Mouse (Mus musculus): ENCODE results near the gene Yju2. TPM values are rescaled to one million over a fixed set of nuclear protein-coding genes. Genes with fewer than 3 reads are reported as not detected.

Yju2 gene
- polyA plus RNA-seq, 1 experiment from 2014 or later = 26.0 TPM

DNA sequence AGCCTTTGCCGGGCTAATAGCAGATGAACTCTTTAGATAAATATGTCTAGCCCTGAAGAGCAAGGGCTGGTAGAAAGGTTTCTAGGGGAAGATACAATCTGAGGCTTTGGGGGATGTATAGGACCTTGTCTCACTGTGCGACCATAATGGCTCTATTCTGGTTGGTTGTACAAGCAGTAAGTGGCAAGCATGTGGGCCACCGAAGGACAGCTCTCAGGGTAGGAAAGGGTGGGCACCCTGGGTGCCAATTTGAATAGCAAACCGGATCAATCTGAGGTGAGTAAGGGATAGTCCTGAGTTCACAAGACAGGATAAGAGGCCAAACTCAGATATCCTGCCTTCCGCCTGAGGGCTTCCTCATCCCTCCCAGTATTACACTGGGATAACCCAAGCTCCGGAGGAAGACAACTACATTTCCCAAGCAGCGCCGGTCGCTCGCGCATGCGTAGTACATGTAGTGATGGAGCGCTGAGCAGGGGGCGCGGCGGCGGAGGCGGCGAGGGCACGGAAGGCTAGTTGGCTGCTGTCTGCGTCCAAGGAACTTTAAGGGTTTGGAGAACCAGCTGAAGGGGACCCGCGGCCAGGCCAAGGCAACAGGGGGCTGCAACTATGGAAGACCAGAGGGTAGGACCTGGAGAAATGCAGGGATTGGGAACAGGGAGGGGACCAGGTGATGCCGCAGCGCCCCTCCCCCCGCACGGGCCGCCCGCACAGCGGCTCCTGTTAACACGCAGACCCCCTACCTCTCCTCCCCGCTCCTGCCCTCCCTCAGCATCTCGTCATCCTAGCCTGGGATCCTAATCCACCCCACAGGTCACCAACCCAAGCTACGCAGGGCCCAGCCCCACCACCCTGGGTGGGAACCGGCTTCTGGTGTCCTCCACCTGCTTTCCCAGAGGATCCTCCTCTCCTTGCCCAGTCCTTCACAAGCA, 27.4 kb downstream of the Yju2 start, which contains the start of gene Fsd1:
TSS of gene Fsd1 (plus strand) at position 480 of the 932 bp plus-strand sequence.
- 7% methylated on average over 35 of the region's 35 CpGs for WGBS
- Histone ChIP-seq H3K4me2 (replicated peaks) (peak within 1 kb of the TSS; percentile 87), H3K9me3 (replicated peaks) (no peaks in the 10 kb centered on the region), H3K36me3 (no peaks in the 10 kb centered on the region), H3K9ac (peak within 1 kb of the TSS; percentile 16), H3K27me3 (no peaks in the 10 kb centered on the region), H3K27ac (replicated peaks) (no peak within 1 kb of the TSS), H3K4me1 (peaks cover 12% of the 10 kb centered on the region), H3K4me3 (replicated peaks) (peak within 1 kb of the TSS; percentile 53)
- peak; percentile 15; the same call in 1 of the 2 replicates for ATAC-seq (ENCODE audit: insufficient number of reproducible peaks, low FRiP score, low TSS enrichment, low read depth)

DNA sequence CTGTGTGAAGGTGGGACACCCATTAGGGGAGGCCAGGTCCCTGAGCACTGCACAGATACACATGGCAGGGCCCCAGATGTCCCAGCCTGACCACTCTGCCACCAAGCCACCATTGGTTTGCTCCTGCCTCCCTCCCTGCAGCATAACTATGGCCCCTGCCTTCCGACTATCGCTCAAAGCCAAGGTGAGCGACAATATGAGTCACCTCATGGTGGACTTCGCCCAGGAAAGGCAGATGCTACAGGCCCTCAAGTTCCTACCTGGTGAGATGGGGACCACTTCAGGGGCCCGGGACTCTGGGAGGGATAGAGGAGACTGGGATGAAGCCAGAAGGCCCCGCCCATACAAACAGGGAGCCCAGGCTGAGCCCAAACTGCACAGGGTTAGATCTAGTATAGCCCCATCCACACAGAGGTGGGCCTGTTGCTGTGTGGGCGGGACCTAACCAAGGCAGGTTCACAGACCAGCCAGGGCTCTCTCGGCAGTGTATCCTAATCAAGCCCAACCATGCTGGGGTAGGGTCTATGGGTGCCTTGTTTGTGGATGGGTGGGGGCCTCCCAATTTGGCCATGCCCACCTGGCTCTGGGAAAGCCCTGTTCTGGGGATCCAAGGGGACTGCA, 31.5 kb downstream of the Yju2 start:
- Histone ChIP-seq H3K9me3 (replicated peaks) (no peaks in the 10 kb centered on the region), H3K27me3 (no peaks in the 10 kb centered on the region), H3K4me1 (peaks cover 12% of the 10 kb centered on the region), H3K9ac (no peak overlapping the region), H3K4me2 (replicated peaks) (no peak overlapping the region), H3K4me3 (replicated peaks) (no peak overlapping the region), H3K36me3 (no peaks in the 10 kb centered on the region), H3K27ac (replicated peaks) (no peak overlapping the region)
- ATAC-seq (ENCODE audit: insufficient number of reproducible peaks, low FRiP score, low TSS enrichment, low read depth) = no peak
- 87% methylated on average over 8 of the region's 8 CpGs for WGBS

DNA sequence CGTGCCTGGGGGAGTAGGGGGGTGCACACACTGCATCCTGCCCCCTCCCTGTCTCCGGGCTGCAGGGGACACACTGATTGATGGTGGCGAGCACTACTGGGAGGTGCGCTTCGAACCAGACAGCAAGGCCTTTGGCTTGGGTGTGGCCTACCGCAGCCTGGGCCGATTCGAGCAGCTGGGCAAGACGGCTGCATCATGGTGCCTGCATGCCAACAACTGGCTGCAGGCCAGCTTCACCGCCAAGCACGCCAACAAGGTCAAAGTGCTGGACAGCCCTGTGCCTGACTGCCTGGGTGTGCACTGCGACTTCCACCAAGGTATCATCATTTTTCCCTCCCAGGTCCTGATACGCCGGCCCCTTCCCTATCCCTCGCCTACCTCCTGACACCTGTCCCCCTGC, 37.1 kb downstream of the Yju2 start:
- no peak overlapping the region for H3K4me2 ChIP-seq (replicated peaks)
- ATAC-seq (ENCODE audit: insufficient number of reproducible peaks, low FRiP score, low TSS enrichment, low read depth) = no peak
- 80% methylated on average over 15 of the region's 15 CpGs for WGBS
- H3K4me3 ChIP-seq (replicated peaks) = no peak overlapping the region
- peaks cover 6% of the 10 kb centered on the region; the same call in 1 of the 2 replicates for H3K4me1 ChIP-seq
- no peak overlapping the region for H3K9ac ChIP-seq
- H3K9me3 ChIP-seq (replicated peaks) = no peaks in the 10 kb centered on the region
- peaks cover 10% of the 10 kb centered on the region for H3K27me3 ChIP-seq
- no peak overlapping the region for H3K27ac ChIP-seq (replicated peaks)
- H3K36me3 ChIP-seq = peaks cover 11% of the 10 kb centered on the region; the same call in 1 of the 2 replicates

DNA sequence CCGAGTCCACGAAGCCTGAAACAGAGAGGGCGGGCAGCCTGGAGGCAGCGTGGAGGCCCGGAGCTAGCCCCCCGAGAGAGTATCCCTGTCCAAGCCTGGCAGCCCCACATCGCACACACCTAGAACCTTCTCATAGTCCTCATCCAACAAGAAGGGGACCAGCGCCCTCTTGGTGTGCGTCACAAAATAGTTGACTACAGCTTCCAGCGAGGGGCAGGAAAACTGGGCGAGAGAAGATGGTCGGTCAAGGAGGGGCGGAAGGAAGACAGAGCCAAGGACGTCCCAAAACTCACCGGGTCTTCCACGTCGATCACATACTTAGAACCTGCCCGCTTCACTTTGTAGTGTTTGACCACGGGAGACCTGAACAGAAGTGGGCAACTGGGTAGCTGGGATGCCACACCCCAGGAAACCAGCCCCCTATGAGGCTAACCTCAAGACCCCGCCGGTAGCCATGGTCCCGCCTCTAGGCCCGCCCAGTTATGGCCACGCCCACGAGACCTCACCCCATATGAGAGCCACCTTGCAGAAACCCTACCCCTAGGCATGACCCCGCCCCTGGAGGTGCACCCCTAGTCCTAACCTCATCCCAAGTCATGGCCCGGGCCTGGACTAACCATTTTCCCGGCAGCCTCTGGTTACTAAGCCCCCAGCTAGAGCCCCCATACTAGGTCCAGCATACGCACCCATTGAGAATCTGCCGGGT, 41.0 kb downstream of the Yju2 start:
- H3K27me3 ChIP-seq = peaks cover 10% of the 10 kb centered on the region
- WGBS = 6% methylated on average over 30 of the region's 30 CpGs
- peaks cover 6% of the 10 kb centered on the region; the same call in 1 of the 2 replicates for H3K4me1 ChIP-seq
- H3K9me3 ChIP-seq (replicated peaks) = no peaks in the 10 kb centered on the region
- H3K4me3 ChIP-seq (replicated peaks) = peak overlapping the region; percentile 2
- H3K27ac ChIP-seq (replicated peaks) = no peak overlapping the region
- no peak for ATAC-seq (ENCODE audit: insufficient number of reproducible peaks, low FRiP score, low TSS enrichment, low read depth)
- H3K36me3 ChIP-seq = peaks cover 11% of the 10 kb centered on the region; the same call in 1 of the 2 replicates
- peak overlapping the region; percentile 28 for H3K4me2 ChIP-seq (replicated peaks)
- no peak overlapping the region for H3K9ac ChIP-seq

DNA sequence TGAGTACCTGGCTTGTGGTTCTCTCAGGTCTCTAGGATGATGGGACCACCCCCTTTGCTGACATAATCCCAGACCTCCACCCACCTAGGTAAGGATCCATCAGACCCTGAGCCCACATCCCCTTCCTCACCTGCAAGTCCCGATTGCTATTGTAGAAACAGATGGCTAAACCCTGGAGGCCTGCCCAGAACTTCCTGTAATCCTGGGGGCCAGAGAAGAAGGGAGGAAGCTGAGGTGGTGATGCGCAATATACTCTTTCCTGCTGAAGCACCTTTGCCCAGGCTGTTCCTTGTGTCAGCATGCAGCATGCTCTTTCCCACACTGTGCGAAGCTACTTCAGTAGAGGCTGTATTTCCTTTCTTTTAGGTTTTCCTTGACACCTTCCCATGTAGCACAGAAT, 44.1 kb downstream of the Yju2 start:
- H3K9me3 ChIP-seq (replicated peaks) = no peaks in the 10 kb centered on the region
- H3K27ac ChIP-seq (replicated peaks) = no peak overlapping the region
- 76% methylated on average over 3 of the region's 3 CpGs for WGBS
- H3K27me3 ChIP-seq = peaks cover 10% of the 10 kb centered on the region
- H3K4me1 ChIP-seq = peaks cover 15% of the 10 kb centered on the region
- no peak for ATAC-seq (ENCODE audit: insufficient number of reproducible peaks, low FRiP score, low TSS enrichment, low read depth)
- no peak overlapping the region for H3K4me2 ChIP-seq (replicated peaks)
- no peak overlapping the region for H3K9ac ChIP-seq
- H3K36me3 ChIP-seq = 0 out of 2 replicates have a peak, but pooled peaks cover under 1% of the 10 kb centered on the region
- H3K4me3 ChIP-seq (replicated peaks) = no peak overlapping the region

DNA sequence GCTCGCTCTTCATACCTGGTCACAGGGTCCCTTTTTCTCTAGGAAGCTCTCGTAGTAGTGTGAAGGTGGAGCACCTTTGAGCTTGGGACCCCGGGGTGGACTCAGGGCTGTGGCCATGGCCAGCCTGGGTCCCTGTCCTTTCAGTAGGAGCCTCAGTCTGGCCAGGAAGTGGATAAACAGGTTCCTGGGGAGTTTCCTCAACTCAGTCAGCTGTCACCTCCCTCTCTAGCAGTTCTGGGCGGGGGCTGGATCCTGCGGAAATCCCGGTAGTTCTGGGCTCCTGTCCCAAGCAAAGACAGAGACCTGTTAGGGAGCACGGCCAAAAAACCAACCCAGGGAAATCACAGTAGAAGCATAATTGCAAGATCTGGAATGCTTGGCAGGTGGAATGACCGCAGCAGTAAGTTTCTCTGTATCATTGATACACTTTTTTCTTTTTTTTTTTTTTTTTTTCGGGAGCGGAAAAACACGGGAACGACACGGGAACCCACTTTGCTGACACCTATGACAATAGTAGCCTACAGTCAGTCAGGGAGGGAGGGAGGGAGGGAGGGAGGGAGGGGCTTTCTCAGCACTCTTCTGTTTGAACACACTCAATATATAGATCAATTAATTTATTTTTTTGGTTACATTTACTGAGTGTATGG, 46.6 kb downstream of the Yju2 start, which contains the start of the genes Stap2 and Mpnd:
TSS of gene Stap2 (minus strand) at position 170 of the 647 bp plus-strand sequence.
TSS of gene Mpnd (plus strand) at position 297 of the 647 bp plus-strand sequence.
- Histone ChIP-seq H3K36me3 (no peaks in the 10 kb centered on the region), H3K4me1 (peaks cover 23% of the 10 kb centered on the region), H3K27ac (replicated peaks) (peak within 1 kb of the TSS; percentile 44), H3K4me2 (replicated peaks) (peak within 1 kb of the TSS; percentile 22; the same call in 1 of the 2 replicates), H3K4me3 (replicated peaks) (peak within 1 kb of the TSS; percentile 32), H3K27me3 (peaks cover 5% of the 10 kb centered on the region), H3K9ac (peak within 1 kb of the TSS; percentile 4; the same call in 1 of the 2 replicates), H3K9me3 (replicated peaks) (no peaks in the 10 kb centered on the region)
- 35% methylated on average over 13 of the region's 13 CpGs for WGBS
- ATAC-seq (ENCODE audit: insufficient number of reproducible peaks, low FRiP score, low TSS enrichment, low read depth) = no peak

DNA sequence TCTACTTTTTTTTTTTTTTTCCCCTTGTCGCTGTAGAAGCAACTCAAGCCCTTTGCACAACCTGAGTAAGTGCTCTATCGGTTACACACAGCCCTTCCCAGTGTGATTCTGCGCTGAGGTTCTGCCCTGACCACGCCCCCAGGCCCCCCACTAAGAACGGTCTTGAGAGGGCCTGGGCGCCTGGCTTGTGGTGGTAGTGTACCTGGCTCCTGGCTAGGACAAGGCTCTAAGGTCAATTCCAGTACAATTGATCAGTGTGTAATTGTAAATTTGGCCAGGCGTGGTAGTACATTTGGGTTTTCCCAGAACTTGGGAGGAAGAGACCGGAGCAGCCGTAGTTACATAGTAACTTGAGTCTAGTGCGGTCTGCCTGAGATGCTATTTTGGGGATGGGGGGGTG, 48.1 kb downstream of the Yju2 start:
- ATAC-seq (ENCODE audit: insufficient number of reproducible peaks, low FRiP score, low TSS enrichment, low read depth) = no peak
- Histone ChIP-seq H3K27ac (replicated peaks) (0 out of 2 replicates have a peak overlapping the region, but pooled peaks have one; percentile 44), H3K9me3 (replicated peaks) (no peaks in the 10 kb centered on the region), H3K36me3 (peaks cover 8% of the 10 kb centered on the region), H3K4me1 (peaks cover 31% of the 10 kb centered on the region), H3K9ac (no peak overlapping the region), H3K27me3 (no peaks in the 10 kb centered on the region), H3K4me2 (replicated peaks) (no peak overlapping the region), H3K4me3 (replicated peaks) (no peak overlapping the region)
- 47% methylated on average over 10 of the region's 10 CpGs for WGBS

DNA sequence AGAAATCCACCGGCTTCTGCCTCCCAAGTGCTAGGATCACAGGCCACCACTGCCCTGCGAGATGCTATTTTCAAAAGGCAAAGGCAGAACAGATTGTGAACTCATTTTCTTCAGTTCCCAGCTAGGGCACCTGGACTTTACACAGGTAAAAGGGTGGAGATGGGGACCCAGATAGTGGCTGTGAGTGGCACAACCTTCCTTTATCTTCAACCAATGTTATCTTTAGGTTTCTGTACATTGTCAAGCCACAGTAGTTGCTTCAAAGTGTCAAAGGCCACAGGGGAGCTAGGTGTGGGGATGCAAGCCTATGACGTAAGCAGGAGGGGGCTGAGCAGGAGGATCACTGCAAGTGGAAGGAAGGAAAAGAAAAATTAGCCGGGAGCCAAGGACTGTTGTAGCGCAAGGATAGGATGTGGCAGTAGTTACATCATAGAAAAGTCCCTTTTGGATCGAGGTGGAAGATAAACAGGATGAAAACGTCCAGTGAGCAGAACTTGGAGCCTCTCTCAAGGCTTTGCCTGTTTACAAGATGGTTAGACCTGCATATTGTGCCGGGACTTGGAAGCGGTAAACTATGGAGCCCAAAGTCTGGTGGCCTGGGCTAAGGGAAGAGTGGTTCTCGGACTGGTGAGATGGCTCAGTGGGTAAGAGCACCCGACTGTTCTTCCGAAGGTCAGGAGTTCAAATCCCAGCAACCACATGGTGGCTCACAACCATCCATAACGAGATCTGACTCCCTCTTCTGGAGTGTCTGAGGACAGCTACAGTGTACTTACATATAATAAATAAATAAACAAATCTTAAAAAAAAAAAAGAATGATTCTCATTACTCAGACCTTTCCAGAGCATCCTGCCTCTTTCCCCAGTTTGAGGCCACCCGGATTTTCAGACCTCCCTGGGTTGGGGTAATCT, 48.8 kb downstream of the Yju2 start:
- Histone ChIP-seq H3K27ac (replicated peaks) (peak overlapping the region; percentile 90), H3K9ac (no peak overlapping the region), H3K9me3 (replicated peaks) (no peaks in the 10 kb centered on the region), H3K4me1 (peaks cover 31% of the 10 kb centered on the region), H3K4me3 (replicated peaks) (peak overlapping the region; percentile 67), H3K4me2 (replicated peaks) (peak overlapping the region; percentile 99), H3K36me3 (peaks cover 15% of the 10 kb centered on the region), H3K27me3 (no peaks in the 10 kb centered on the region)
- WGBS = 24% methylated on average over 14 of the region's 14 CpGs
- ATAC-seq (ENCODE audit: insufficient number of reproducible peaks, low FRiP score, low TSS enrichment, low read depth) = peak; percentile 5; the same call in 1 of the 2 replicates

DNA sequence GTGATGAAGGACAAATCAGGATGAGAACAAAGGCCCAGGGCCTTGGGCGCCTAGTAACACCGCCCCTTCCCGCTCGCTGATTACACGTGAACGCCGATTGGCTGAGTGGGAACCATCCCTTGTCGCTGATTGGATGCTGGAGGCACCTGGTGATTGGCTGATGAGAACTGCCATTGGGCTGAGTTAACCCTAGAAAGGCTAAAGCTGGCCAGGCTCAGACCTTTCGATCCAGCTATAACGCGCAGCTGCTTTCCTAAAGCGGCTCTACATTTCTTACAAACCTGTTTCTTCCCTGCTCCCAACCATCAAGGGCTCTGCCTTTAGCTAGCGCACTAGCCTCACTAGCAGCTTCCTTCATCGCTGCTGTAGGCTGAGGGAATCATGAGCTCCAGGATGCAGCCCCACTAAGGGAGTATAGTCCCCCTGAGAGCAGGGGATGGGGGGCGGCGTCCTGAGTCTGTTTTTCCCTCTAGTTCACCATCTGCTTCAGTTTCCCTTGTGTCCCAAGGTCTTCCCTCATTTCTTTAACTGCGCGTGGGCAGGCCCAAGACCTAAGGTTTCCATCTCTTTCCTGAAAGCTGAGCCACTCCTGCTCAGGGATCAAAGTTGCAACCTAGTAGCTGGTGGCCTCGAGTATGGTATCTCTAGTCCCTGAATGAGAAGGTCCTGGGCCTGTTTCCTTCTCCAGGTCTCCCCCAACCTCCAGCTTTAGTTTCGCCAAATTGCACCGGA, 49.6 kb downstream of the Yju2 start:
- Histone ChIP-seq H3K4me2 (replicated peaks) (peak overlapping the region; percentile 99), H3K27me3 (no peaks in the 10 kb centered on the region), H3K36me3 (peaks cover 21% of the 10 kb centered on the region), H3K4me1 (peaks cover 31% of the 10 kb centered on the region), H3K4me3 (replicated peaks) (peak overlapping the region; percentile 67), H3K9me3 (replicated peaks) (no peaks in the 10 kb centered on the region), H3K27ac (replicated peaks) (peak overlapping the region; percentile 90), H3K9ac (peak overlapping the region; percentile 31; the same call in 1 of the 2 replicates)
- peak; percentile 93 for ATAC-seq (ENCODE audit: insufficient number of reproducible peaks, low FRiP score, low TSS enrichment, low read depth)
- WGBS = under 1% methylated on average over 21 of the region's 21 CpGs
